Mouse (Mus musculus) adrenal gland, postnatal 25 days (tissue): ENCODE data around the gene Gm28044. TPM values are rescaled to one million over a fixed set of nuclear protein-coding genes. Genes with fewer than 3 reads are reported as not detected.
"Not testable (repeated sequence)": the region's sequence is repeated elsewhere in the genome, so short reads cannot be mapped to it uniquely, and the experiment has no call there.

Source experiments
- DNase-seq: peaks from one replicate; pipeline ENCODE4 v3.0.0; 2021; ENCODE audit warnings: mixed read lengths
- long read RNA-seq: library from polyadenylated mRNA; stranded (forward); transcript quantifications from one replicate; pipeline ENCODE4 v2.0.0, GENCODE M21; 2021
- total RNA-seq: library from RNA; stranded (reverse); gene quantifications from 2 replicates; pipeline ENCODE4 v1.2.3, GENCODE M21; 2021

The Gm28044 gene
- total RNA-seq = 1.2 TPM in 1 of 2 replicates, not detected in the other
- long read RNA-seq = 0 reads

- DNase-seq = peak; percentile 82
Measured at GRCm38 (mm10) chr13:67360131-67360744, at the start of gene Gm28044, which contains the start of gene Zfp953. Gene Gm28044, minus strand, starts transcription at chr13:67360536. Gene Zfp953, minus strand, starts transcription at chr13:67360605.

- peak; percentile 54 for DNase-seq
Measured at GRCm38 (mm10) chr13:67399183-67399903, 39.0 kb upstream of the Gm28044 start, which contains the start of gene Zfp429. Gene Zfp429, minus strand, starts transcription at chr13:67399819.

- not testable (repeated sequence) for DNase-seq
Measured at GRCm38 (mm10) chr13:67376255-67376654, 15.9 kb upstream of the Gm28044 start.

GRCm38 (mm10) chr13:67375050-67375911 lies 14.9 kb upstream of the Gm28044 start, which contains the start of the genes Gm28041 and Zfp456:
Gene Gm28041, minus strand, starts transcription at chr13:67375733.
Gene Zfp456, minus strand, starts transcription at chr13:67375810.
- DNase-seq = peak; percentile 59

DNA sequence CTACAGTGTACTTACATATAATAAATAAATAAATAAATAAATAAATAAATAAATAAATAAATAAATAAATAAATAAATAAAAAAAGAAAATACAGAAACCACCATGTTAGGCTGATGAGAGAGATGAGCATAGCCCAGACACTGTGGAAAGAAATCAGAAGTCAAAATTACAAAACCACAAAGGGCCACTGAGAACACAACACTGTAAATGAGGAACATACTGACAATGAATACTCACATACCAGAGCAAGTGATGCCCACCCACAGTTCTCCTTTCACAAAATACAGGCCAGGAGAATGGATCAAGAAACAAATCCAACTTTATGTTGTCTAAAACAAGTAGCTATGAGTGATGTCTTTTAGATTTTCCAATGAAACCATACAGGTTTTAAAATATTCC lies 8.5 kb downstream of the Gm28044 start:
- DNase-seq = no peak

- DNase-seq = no peak
Measured at GRCm38 (mm10) chr13:67343422-67343821, 16.9 kb downstream of the Gm28044 start.

DNA sequence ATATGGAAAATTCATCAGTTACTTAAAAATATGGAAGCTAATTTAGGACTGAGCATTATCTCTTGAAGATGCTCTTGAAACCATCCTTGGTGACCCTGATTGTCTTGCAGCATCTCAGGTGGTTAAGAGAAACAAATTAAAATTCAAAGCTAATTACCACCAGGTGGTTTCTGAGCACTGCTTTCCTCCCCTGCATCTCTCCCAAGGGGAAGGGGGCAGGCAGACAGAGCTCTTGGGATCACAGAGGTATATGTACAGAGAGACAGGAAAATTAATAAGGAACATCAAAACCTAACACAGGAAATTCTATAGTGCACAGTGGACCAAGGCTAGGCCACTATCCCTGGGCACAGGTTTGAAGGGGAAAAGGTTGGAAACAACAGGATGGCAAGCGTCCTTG lies 27.5 kb downstream of the Gm28044 start:
- no peak for DNase-seq

- DNase-seq = peak; percentile 66
Measured at GRCm38 (mm10) chr13:67332019-67332724, 28.2 kb downstream of the Gm28044 start, which contains the start of gene Zfp595. Gene Zfp595, minus strand, starts transcription at chr13:67332570.

GRCm38 (mm10) chr13:67306718-67307117 lies 53.6 kb downstream of the Gm28044 start:
- DNase-seq = no peak

- DNase-seq = peak; percentile 73
Measured at GRCm38 (mm10) chr13:67305822-67306672, 54.3 kb downstream of the Gm28044 start, which contains the start of gene Zfp457. Gene Zfp457, minus strand, starts transcription at chr13:67306485.

GRCm38 (mm10) chr13:67278314-67278713 lies 82.0 kb downstream of the Gm28044 start, which contains the start of gene Zfp458:
Gene Zfp458, minus strand, starts transcription at chr13:67278466.
- DNase-seq = no peak

DNA sequence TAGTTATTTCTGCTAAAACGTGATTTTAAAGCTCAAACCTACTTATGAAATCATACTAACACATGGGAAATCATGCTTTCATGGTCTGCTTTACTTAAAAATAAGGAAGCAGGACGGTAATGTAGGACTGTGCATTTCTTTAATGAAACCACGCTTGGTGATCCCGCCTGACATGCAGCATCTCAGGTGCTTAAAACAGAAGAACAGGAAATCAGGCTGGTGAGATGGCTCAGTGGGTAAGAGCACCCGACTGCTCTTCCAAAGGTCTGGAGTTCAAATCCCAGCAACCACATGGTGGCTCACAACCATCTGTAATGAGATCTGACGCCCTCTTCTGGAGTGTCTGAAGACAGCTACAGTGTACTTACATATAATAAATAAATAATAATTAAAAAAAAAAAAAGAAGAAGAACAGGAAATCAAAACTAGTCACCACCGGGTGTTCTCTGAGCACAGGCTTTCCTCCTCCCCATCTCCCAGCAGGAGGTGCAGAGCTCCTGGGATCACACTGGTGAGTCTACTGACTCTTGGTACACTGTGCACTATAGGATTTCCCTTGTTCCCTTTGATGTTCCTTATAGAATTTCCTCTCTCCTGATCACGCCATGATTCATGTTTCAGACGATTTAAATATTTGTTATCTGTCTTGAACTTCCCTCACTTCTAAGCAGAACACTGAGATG lies 90.8 kb downstream of the Gm28044 start:
- not testable (repeated sequence) for DNase-seq

- peak; percentile 28 for DNase-seq
Measured at GRCm38 (mm10) chr13:67268568-67269369, 91.6 kb downstream of the Gm28044 start.

Other genes starting within 250 kb of the Gm28044 start
- 1.3 and 1.7 TPM in 2 replicates for gene Rslcan18, start 244.3 kb downstream of the Gm28044 start, total RNA-seq
- gene Zfp759, start 238.9 kb downstream of the Gm28044 start, total RNA-seq = 5.7 TPM in 2 replicates
- 7.9 and 8.5 TPM in 2 replicates for gene Rsl1, start 187.4 kb downstream of the Gm28044 start, total RNA-seq
- 2.5 and 2.8 TPM in 2 replicates for gene Zfp455, start 166.0 kb downstream of the Gm28044 start, total RNA-seq
- gene Zfp458, start 82.1 kb downstream of the Gm28044 start, total RNA-seq = 4.0 and 5.8 TPM in 2 replicates
- 3.7 and 5.8 TPM in 2 replicates for gene Zfp457, start 54.1 kb downstream of the Gm28044 start, total RNA-seq
- gene Zfp595, start 28.0 kb downstream of the Gm28044 start, total RNA-seq = 6.2 and 7.4 TPM in 2 replicates
- 4.1 and 4.9 TPM in 2 replicates for gene Zfp953, start 69 bp upstream of the Gm28044 start, total RNA-seq
- 2.2 TPM in 1 of 2 replicates, not detected in the other for gene Gm28041, start 15.2 kb upstream of the Gm28044 start, total RNA-seq
- gene Zfp456, start 15.3 kb upstream of the Gm28044 start, total RNA-seq = 1.3 and 2.5 TPM in 2 replicates
- 4.4 and 6.1 TPM in 2 replicates for gene Zfp429, start 39.3 kb upstream of the Gm28044 start, total RNA-seq
- 0.62 and 1.8 TPM in 2 replicates for gene Zfp459, start 60.9 kb upstream of the Gm28044 start, total RNA-seq
- gene Zfp874a, start 91.1 kb upstream of the Gm28044 start, total RNA-seq = 19.0 and 23.5 TPM in 2 replicates
- gene Zfp874b, start 123.7 kb upstream of the Gm28044 start, total RNA-seq = 15.9 and 18.7 TPM in 2 replicates
- gene Zfp58, start 140.0 kb upstream of the Gm28044 start, total RNA-seq = 7.6 and 8.1 TPM in 2 replicates
- not detected in 2 replicates for gene Gm26965, start 165.6 kb upstream of the Gm28044 start, total RNA-seq
- 18.0 and 19.8 TPM in 2 replicates for gene Zfp87, start 165.6 kb upstream of the Gm28044 start, total RNA-seq
- 8.6 and 8.9 TPM in 2 replicates for gene Zfp748, start 193.3 kb upstream of the Gm28044 start, total RNA-seq
- 8.3 and 9.5 TPM in 2 replicates for gene Zfp729b, start 249.2 kb upstream of the Gm28044 start, total RNA-seq